Mouse (Mus musculus) cerebellum, adult 2 months (tissue): ENCODE results near the gene Uckl1. TPM values are rescaled to one million over a fixed set of nuclear protein-coding genes. Genes with fewer than 3 reads are reported as not detected.
A peak's percentile ranks its signal among the peaks of the same experiment; 100 is the strongest.

Source experiments
- DNase-seq, 2 experiments: peaks; one replicate each; pipeline ENCODE4 v3.0.0; 2021
- H3K27ac ChIP-seq: fragments of 200-500 bp; 2 replicates; pipeline ENCODE4 v1.5.1; 2012; ENCODE audit warnings: low read length, control low read depth, inconsistent platforms; ENCODE audit not compliant: insufficient read depth
- H3K27me3 ChIP-seq: fragments of 200-500 bp; 2 replicates; pipeline ENCODE4 v1.6.1; 2012; ENCODE audit warnings: inconsistent platforms, mild to moderate bottlenecking, low read length, moderate library complexity; ENCODE audit not compliant: control insufficient read depth, insufficient read depth
- H3K4me1 ChIP-seq: fragments of 200-500 bp; 2 replicates; pipeline ENCODE4 v1.6.1; 2011; ENCODE audit warnings: low read length; ENCODE audit not compliant: control insufficient read depth, insufficient read depth
- H3K4me3 ChIP-seq: fragments of 200-500 bp; replicated peaks from 2 replicates; pipeline ENCODE3; 2011; ENCODE audit warnings: mild to moderate bottlenecking, low read depth, low read length, control low read depth; ENCODE audit not compliant: insufficient read depth
- CTCF ChIP-seq: fragments of 200-500 bp; IDR thresholded peaks from 2 replicates; pipeline ENCODE4 v1.5.1; 2011; ENCODE audit warnings: low read depth, mild to moderate bottlenecking, control low read depth, low read length, moderate library complexity, borderline replicate concordance; ENCODE audit not compliant: insufficient read depth
- POLR2A ChIP-seq: fragments of 200-500 bp; IDR thresholded peaks from 2 replicates; pipeline ENCODE4 v1.6.1; 2011; ENCODE audit warnings: low read length, control low read depth, borderline replicate concordance; ENCODE audit not compliant: insufficient read depth
- WGBS: fragments of 180-500 bp; shearing (Covaris S2); methylation state at CpG from one replicate; pipeline ENCODE4 v1.1.7; 2018; 5-methylcytosine and 5-hydroxymethylcytosine counted together
- polyA plus RNA-seq: library from polyadenylated mRNA; depleted of rRNA; stranded (reverse); fragments of >200 nt; gene quantifications from 2 replicates; pipeline ENCODE4 v1.2.3, GENCODE M21; 2012

Uckl1 gene
- polyA plus RNA-seq, 1 experiment, result 142 TPM

DNA sequence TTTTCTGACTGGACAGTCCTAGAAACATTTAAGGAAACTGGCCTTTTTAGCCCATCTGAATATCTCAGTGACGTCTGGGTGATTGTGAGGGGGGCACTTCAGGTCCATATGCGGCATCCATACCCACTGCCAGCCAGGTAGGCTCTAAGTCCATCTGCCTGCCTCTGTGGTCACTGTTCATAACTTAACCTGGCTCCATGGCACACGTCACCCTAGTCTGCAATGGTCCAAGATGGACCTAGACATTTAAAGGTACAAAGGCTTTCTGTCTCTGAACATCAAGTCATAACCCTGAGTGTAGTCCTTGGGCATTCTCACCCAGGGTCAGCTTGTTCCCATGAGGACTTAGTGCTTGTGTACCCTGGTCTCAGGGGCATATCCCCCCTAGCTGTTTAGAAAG, 17.4 kb downstream of the Uckl1 start:
- TF ChIP-seq CTCF (no peak), POLR2A (no peak)
- no peak for DNase-seq
- H3K27me3 ChIP-seq, result no peaks in the 10 kb centered on the region
- H3K4me1 ChIP-seq, result peaks cover 23% of the 10 kb centered on the region
- no peak overlapping the region for H3K27ac ChIP-seq
- WGBS, result 90% methylated on average over 3 of the region's 3 CpGs
- H3K4me3 ChIP-seq, result no peak overlapping the region

DNA sequence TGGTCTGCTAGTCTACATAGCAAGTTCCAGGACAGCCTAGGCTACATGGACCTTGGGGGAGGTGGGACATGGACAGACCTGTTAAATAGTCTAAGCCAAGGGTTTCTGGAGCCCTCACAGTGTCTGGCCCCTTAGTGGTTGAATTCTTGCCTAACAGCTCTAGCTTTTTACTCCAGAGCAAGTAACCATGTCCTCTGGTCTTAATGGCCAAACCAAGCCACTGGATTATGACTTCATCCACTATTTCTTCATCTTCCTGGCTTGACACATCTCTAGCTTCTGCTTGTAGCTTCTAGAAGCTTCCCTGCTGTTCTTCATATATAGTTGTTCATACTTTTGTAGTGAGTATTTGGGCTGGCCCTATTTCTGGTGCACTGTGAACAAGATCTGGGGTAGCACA, 30.9 kb downstream of the Uckl1 start:
- H3K27me3 ChIP-seq, result no peaks in the 10 kb centered on the region
- H3K4me1 ChIP-seq, result peaks cover 2% of the 10 kb centered on the region
- TF ChIP-seq CTCF, result no peak
- no peak for DNase-seq
- no peak overlapping the region for H3K27ac ChIP-seq
- no peak overlapping the region for H3K4me3 ChIP-seq

DNA sequence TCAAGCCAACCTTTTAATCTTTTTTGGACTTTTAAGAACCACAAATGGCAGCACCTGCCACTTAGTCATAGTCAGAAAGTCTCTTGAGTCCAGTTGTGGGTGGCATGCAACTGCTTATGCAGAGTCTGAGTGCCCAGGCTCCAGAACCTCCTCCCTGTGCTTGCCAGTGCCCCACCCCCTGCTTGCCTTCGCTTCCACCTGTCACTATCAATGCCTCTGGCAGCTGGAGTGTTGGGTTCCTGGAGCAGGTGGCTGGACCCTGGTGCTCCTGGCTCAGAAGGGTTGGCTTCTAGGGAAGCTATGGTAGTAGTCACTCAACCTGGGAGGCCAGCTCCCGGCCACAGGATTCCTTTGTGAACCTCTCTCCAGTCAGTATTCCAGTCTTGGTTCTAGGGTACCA, 34.5 kb downstream of the Uckl1 start:
- Histone ChIP-seq H3K27me3 (no peaks in the 10 kb centered on the region), H3K27ac (no peak overlapping the region), H3K4me1 (peaks cover 2% of the 10 kb centered on the region), H3K4me3 (no peak overlapping the region)
- WGBS, result 55% methylated on average over 2 of the region's 2 CpGs
- TF ChIP-seq POLR2A, result no peak
- no peak for TF ChIP-seq CTCF
- DNase-seq, result no peak

DNA sequence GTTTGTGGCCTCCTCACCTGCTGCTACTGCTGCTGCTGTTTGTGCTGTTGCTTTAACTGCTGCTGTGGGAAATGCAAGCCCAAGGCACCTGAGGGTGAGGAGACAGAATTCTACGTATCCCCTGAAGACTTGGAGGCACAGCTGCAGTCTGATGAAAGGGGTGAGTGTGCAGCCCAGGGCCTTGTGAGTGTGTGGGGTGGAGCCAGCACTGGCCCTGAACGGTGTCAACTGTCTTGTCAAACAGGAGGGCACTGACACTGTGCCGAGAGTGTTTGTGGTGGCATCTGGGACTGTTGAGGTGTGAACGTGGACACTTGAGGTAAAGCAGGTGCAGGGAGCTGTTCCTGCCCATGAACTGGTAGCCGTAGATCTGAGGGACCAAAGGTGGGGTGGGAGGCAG, 36.0 kb downstream of the Uckl1 start:
- Histone ChIP-seq H3K4me3 (no peak overlapping the region), H3K27me3 (no peaks in the 10 kb centered on the region), H3K4me1 (no peaks in the 10 kb centered on the region; the same call in none of the 2 replicates), H3K27ac (no peak overlapping the region)
- WGBS, result 81% methylated on average over 5 of the region's 5 CpGs
- no peak for TF ChIP-seq CTCF
- no peak for DNase-seq

DNA sequence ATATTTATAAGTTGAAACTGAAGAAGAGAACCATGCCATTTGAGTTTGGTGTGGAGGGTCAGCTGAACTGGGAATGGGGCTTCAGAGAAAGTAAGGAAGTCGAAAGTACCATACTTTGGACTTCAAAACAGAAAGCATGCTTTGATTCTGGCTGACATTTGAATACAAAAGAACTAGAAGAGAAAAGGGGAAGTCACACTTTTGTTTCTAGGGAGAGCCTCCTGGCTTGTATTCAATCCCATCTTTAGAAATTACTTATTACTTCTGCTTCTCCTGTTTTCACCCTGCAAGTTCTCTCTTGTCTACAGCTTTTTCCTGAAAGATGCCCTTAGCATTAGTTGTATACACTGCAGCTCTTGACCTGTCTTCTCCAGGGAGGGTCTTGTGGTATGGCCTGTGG, 36.5 kb downstream of the Uckl1 start:
- Histone ChIP-seq H3K4me1 (no peaks in the 10 kb centered on the region; the same call in none of the 2 replicates), H3K4me3 (no peak overlapping the region), H3K27ac (no peak overlapping the region), H3K27me3 (no peaks in the 10 kb centered on the region)
- WGBS, result 73% methylated on average over 1 of the region's 1 CpGs
- DNase-seq, result no peak
- TF ChIP-seq CTCF (no peak), POLR2A (no peak)

DNA sequence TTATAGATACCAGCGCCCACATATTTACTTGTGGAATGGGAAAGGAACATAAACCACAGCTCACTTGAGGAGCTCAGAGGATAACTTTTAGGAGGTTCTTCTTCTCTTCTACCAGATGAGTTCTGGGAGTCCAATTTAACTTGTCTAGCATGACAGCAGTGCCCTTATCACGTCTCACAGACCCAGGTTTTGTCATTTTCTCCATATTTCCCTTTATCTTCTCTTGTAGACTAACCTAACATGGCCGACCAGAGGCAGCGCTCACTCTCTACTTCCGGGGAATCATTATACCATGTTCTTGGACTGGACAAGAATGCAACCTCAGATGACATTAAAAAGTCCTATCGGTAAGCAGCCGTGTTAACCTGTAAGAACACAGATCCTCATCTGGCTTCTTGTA, 38.5 kb downstream of the Uckl1 start:
- WGBS, result 97% methylated on average over 7 of the region's 7 CpGs
- peaks cover 6% of the 10 kb centered on the region for H3K4me1 ChIP-seq

DNA sequence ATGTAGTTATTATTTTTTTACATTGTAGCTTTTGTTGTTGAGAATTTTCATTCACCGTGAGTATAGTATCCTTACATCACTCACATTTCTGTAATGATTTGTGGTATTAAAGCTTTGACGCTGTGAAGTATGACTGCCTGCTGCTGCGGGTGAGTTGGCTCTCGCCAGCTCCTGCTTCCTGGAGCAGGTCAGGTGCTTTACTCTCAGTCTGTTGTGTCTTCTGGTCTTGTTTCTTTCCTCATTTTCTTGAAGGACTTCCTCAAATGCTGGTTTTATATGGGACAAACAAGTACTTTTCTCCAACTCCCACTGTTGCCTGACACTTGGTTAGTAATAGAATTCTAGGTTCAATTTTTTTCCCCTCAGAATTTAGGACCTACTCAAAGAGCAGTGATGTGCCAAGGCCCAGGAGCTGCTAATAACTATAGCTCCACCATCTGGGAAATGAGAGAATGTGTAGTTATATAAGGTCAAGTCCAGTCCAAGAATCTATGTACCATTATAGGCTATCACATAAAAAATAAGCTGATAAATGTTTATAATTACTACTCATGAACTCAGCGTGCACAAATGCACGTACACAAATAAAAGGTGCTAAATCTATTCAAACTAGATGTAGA, 42.8 kb downstream of the Uckl1 start:
- peak in 1 of 2 experiments; percentile 64 for DNase-seq
- peaks cover 13% of the 10 kb centered on the region for H3K4me1 ChIP-seq
- H3K4me3 ChIP-seq, result no peak overlapping the region
- H3K27ac ChIP-seq, result 0 out of 2 replicates have a peak overlapping the region, but pooled peaks have one; percentile 63
- WGBS, result 40% methylated on average over 6 of the region's 6 CpGs
- no peak for TF ChIP-seq POLR2A
- TF ChIP-seq CTCF, result no peak
- H3K27me3 ChIP-seq, result no peaks in the 10 kb centered on the region

More for the DNA sequence above, 38.5 kb downstream of the Uckl1 start:
- Histone ChIP-seq H3K27me3 (no peaks in the 10 kb centered on the region), H3K27ac (no peak overlapping the region), H3K4me3 (no peak overlapping the region)
- no peak for DNase-seq
- no peak for TF ChIP-seq POLR2A
- no peak for TF ChIP-seq CTCF

DNA sequence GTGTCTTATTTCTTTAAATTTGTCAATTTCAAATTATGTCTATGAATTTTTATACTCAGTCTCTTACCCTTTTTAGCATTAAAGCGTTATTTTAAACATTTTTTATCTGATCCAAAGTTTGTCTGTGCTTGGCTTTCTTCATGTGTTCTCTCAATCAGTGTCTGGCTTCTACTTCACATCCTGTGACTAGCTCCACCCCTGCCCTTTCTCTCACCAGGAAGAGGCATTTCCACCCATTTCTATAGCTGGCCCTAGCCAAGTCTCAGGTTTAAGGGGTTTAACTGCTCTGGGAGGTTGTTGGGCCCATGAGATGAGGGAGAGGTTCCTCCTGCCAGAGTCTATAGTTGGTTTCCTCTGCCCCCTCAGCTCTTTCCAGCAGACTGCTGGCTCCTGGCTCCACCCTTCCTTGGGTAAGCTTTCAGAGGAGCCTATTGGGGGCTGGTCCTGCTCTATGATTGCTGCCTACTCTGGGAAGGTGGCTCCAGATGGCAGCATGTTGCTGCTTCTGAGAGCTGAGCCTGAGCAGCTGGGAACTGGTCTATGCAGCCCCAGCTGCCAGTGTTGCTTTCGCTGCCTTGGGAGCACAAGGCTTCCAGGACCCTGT, 47.1 kb downstream of the Uckl1 start:
- peak in 1 of 2 experiments; percentile 29 for DNase-seq
- TF ChIP-seq CTCF (no peak), POLR2A (no peak)
- peak overlapping the region; percentile 72 for H3K27ac ChIP-seq
- peaks cover 13% of the 10 kb centered on the region for H3K4me1 ChIP-seq
- 45% methylated on average over 2 of the region's 2 CpGs for WGBS
- peak overlapping the region; percentile 15 for H3K4me3 ChIP-seq
- no peaks in the 10 kb centered on the region for H3K27me3 ChIP-seq
